Mouse (Mus musculus) cerebellum, adult (tissue): ENCODE measurements around the gene Tbc1d9b.

Experiments used
- ATAC-seq: cut with Nextera tagmentation; 2 replicates; pipeline ENCODE4 v1.9.2; 2017; ENCODE audit warnings: mild to moderate bottlenecking, moderate library complexity, mixed read lengths; ENCODE audit not compliant: insufficient number of reproducible peaks, low FRiP score, low TSS enrichment

Tbc1d9b gene

DNA sequence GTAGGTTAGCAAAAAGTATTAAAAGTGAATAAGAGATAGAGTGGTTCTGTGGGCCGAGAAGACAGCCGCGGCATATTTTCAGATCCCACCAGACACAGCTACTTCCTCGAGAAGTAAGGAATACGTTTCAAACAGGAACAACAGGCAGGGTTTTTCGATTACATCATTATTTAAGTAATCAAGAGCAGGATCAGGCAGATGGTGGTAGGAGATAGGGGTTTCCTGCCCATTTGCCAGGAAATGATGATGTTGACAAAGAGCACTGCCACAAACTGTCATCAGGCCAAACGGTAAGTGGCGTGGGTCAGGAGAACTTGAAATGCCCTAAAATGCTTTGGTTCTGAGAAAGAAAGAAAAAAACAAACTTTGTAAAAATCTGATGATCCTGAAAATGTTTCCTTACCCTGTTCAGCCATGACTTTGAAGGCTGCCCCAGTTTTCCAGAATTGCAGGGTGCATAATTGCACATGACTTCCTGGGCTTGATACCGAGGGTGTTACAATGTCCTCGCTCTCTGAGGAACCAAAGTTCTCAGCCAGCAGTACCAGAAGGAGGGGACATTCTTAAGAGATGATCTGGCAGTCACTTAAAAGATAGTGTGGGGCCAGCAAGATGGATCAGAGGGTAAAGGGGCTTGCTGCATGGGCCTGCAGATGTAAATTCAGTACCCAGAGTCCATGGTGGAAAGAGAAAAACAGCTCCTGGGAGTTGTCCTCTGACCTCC, 3.1 kb downstream of the Tbc1d9b start:
- no peak for ATAC-seq

DNA sequence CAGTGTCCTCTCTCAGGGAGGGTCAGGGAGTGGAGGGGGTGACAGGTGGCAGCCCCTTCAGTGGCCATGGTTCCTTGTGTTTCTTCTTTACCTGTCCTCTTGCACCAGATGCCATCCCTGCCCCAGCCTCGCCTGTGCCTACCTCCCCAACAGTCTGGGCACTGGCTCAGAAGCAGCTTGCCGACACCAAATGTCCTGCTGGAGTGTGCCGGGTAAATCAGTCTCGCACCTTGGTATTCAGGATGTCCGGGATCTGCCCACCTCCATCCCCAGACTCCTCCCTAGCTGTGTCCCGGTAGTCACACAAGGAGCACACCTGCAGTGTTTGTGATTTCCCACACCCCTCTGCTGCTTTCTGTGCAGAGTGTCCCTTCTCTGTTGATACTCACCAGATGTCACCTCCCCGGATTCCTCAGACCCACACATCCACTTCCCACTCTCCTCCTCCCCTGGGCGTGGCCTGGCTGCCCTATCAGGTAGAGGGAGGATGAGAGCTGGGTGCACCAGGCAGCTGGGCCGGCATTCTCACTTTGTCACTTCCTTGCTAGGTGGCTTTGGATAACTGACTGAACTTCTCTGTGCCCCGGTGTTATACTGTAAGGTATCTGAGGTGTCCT, 7.1 kb downstream of the Tbc1d9b start:
- peak; percentile 76; the same call in 1 of the 2 replicates for ATAC-seq

DNA sequence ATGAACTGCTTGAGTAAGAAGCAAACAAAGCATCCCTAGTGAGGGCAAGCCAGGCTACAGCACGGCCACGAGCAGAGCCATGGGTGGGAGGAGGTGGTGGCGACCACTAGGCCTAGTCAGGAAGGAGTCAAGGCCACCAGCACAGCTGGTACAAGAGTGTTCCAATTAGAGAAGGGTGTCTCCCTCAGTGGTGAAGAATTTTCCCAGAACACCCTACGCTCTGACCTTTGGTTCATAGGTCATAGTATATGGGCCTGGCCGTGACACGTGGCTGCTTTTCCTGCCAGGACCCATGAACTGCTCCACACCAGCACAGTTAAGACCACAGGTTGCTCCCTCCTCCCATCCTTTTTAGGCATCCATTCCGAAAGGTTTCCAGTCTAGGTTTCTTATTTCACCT, 8.4 kb downstream of the Tbc1d9b start:
- ATAC-seq: no peak

DNA sequence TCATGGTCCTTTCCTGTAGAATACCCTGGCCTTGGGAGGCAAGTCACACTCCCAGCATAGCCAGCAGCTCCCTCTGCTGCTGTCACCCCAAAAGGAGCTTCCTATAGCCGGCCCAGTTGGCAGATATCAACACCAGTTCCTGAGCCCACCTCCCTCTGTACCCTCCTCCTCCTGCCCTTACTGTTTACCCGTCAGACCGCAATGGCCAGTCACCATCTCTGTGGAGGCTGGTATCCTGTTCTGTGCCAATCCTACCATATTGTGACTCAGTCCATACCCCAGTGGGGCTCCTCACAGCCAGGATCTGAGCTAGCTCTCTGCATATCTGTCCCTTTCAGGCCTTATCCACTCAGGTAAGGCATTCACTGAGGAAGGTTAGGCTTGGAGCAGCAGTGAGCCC, 14.3 kb downstream of the Tbc1d9b start:
- peak; percentile 73; the same call in 1 of the 2 replicates for ATAC-seq

DNA sequence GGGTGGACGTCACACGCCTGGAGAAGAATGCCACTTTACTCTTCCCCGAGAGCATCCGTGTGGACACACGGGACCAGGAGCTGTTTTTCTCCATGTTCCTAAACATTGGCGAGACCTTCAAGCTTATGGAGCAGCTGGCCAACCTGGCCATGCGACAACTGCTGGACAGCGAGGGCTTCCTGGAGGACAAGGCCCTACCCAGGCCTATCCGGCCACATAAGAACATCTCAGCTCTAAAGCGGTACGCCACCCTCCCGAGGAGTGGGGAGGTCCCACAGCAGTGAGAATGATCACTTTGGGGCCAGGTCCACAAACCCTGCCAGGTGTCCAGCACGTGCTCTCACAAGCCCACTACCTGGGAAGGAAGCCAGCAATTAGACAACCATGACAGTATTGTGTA, 14.9 kb downstream of the Tbc1d9b start:
- ATAC-seq: no peak

DNA sequence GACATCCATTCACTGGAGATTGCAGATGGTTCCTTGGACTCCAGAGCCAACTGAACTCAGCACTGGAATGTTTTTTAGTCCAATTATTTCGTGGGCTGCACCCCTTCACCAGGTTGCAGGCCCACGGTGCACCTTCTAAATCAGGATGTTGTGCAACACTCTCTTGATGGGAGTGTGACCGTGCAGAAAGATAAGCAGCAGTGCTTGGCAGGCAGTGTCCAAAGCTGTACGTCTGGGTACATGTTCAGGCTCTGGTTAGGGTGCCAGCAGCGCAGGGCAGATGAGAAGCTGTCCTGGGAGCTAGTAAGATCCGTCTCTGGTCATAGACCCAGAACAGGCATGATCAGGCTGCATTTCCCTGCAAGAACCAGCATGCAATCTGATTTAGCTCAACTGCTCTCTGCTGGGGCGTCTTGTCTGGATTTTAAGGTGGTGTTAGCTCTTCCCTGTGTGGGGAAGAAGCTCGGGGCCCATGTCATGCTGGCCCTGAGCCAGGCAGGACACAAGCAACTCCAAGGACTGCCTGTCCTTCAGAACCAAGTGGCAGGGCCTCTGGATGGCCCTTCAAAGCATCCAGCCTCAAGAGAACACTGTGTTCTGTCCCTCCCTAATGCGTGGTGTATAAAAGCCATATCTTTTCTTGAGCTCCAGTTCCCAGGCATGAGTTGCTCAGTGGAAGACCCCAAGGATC, 16.2 kb downstream of the Tbc1d9b start:
- no peak for ATAC-seq

DNA sequence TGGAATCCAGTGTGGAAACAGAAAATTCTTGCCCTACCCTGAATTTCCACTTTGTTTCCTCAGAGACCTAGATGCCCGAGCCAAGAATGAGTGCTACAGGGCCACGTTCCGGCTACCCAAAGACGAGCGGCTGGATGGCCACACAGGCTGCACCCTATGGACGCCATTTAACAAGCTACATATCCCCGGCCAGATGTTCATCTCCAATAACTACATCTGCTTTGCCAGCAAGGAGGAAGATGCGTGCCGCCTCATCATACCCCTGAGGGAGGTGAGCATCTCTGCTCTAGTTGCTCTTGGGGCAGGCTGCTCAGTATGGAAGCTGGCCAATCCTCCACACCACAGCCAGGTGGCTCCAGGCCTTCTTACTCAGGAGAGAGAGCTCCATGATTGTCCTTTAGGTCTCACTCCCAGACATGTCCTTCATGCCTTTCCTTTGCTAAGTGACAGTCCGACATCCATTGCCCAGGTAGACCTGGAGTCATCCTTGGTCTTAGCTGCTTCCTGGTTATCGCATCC, 16.8 kb downstream of the Tbc1d9b start:
- ATAC-seq: no peak

DNA sequence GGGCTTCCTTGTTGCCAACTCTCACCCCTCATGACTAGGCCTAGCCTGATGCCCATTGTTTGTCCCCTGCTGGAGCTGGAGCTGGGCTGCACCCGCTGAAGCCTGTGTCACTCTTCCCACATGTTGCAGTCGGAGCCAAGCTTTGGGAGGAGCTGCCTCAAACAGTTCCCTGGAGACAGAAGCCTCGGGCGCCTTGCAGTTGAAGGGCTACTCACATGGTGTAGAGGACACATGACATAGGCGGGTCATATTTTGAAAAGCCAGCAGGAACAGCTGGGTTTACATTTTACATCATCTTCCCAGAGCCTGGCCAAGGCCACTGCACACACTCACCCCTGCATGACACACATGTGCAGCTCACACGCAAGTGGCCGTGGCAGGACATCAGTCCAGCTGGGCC, 18.0 kb downstream of the Tbc1d9b start:
- no peak for ATAC-seq

DNA sequence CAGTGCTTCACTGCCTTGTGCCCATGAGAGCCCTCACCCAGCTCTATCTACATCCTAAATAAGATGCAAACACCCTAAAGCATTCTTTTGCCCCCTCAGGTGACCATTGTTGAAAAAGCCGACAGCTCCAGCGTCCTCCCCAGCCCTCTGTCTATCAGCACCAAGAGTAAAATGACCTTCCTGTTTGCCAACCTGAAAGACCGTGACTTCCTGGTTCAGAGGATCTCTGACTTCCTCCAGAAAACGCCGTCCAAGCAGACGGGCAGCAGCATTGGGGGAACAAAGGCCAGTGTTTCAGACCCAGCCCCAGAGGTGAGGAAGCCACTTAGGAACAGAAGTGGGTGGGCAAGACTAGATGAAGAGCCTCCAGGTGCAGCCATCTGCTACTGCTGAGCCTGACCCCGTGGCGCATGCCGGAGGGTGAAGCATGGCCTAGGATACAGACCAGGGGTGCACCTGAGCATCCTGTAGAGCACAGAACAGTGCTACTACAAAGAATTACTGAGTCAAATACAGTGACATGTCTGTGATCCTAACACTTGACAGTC, 18.5 kb downstream of the Tbc1d9b start:
- ATAC-seq: no peak

DNA sequence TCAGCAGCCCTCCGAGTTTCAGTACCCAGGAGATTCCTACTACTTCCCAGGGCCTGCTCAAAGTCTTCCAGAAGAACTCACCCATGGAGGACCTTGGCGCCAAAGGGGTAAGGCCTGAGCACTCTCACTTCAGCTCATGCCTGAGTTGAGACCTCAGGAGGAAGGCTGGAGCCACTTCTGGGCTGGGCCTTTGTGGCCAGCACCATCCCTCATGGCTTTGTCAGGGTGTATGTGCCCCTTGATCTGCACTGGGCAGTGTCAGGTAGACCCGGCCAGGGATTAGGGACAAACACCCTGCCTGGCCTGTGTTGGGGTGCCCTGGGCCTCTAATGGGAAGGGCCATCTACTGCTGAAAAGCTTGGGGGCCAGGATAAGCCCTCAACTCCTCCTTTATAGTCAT, 20.2 kb downstream of the Tbc1d9b start:
- ATAC-seq: no peak

DNA sequence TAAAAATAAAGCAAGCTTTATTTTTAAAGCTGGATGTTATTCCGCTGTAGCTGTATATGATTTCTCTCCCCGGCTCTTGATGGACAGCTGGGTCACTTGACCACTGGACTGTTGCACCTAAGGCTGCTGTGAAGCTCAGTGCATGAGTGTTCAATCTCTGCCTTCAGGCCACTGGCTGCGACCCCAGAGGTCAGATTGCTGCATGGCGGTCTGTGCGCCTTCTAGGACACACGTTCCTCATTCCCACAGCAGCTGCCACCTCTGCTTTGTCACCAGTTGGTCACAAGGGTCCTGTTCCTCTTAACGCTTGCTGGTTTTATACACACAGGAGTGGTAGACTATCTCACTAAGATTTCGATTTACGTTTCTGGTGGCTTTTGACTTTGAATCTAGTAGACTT, 23.0 kb downstream of the Tbc1d9b start:
- ATAC-seq: no peak

DNA sequence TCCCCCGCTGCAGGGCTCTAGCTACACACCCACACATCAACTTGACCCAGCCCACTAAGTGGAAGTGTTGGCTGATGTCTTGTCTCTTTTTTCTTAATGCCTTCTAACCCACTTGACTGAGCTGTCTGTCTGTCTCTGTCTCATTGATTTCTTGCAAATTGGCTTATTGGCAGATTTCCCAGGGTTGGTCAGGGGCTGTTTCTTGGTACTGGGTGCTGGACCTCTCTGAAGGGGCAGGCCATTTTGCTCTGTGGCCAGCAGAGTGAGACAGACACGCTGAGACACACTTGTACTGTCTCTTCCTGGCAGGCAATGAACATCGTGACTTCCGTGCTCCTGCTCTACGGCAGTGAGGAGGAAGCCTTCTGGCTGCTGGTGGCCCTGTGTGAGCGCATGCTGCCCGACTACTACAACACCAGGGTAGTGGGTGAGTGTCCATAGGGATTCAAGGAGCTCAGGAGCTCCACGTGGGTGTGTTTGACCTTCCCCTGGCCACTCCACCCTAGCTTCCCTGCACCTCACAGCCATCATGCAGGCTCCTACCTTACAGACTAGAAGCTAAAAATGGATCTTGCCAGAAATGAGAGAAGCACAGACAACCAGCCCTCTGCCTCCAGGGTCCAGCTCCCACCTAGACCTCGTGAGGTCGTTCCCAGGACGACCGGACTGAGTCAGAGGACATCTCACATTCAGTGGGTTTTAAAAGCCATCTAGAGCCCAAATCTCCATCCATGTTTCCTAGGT, 23.8 kb downstream of the Tbc1d9b start:
- no peak for ATAC-seq

DNA sequence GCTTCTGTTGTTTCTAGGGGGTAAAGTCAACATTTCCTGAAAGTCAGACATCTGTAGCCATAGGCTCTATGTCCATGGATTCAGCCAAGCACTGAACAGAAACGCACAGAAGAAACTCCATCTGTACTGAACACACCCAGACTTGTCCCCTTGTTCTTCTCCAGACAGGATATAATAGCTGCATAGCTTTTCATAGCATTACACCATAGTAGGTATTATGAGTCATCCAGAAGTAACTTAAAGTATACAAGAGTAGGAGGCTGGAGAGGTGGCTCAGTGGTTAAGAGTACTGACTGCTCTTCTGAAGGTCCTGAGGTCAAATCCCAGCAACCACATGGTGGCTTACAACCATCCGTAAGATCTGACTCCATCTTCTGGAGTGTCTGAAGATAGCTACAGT, 24.6 kb downstream of the Tbc1d9b start:
- no peak for ATAC-seq

DNA sequence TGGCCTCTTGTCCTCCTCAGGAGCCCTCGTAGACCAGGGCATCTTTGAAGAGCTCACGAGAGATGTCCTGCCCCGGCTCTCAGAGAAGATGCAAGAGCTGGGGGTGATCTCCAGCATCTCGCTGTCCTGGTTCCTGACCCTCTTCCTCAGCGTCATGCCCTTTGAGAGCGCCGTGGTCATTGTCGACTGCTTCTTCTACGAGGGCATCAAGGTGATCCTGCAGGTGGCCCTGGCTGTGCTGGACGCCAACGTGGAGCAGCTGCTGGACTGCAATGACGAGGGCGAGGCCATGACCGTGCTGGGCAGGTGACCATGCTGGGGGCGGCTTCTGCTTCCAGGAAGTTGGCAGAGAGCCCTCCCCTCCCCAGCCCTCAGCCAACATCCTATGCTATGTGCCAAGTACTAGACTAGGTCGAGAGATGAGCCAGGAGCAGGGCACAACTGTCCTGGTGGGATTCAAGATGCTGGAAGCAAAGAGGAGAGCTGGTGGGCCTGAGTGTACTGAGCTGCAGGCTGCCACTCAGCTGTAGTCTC, 25.6 kb downstream of the Tbc1d9b start:
- ATAC-seq: no peak

DNA sequence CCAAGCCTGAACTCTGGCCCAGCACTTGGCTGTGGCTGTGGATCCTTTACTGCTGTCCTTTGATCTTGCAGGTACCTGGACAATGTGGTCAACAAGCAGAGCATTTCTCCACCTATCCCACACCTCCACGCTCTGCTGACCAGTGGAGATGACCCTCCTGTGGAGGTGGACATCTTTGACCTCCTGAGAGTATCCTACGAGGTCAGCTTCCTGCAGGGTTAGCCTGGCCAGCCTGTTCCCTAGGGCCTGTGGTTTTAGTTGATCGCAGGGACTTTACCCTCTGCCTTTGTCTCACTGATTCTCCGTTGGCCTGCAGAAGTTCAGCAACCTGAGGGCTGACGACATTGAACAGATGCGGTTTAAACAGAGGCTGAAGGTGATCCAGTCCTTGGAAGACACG, 27.1 kb downstream of the Tbc1d9b start:
- no peak for ATAC-seq

DNA sequence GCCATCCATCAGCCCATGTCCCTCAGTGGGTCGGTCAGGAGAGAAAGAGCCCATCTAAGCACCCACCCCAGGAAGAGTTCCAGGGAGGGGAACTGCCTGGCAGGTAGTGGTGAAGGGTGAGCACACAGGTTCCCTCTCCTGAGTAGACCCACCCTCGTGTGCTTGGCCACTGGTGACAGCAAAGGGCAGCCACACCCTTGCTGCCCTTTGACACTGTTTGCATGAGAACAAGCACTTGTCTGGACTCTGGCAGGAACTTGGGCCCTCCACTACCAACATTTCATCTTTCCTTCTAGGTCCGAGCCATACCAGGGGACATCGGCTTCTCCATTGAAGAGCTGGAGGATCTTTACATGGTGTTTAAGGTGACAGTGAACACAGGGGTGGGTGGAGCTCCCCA, 28.2 kb downstream of the Tbc1d9b start:
- no peak for ATAC-seq

DNA sequence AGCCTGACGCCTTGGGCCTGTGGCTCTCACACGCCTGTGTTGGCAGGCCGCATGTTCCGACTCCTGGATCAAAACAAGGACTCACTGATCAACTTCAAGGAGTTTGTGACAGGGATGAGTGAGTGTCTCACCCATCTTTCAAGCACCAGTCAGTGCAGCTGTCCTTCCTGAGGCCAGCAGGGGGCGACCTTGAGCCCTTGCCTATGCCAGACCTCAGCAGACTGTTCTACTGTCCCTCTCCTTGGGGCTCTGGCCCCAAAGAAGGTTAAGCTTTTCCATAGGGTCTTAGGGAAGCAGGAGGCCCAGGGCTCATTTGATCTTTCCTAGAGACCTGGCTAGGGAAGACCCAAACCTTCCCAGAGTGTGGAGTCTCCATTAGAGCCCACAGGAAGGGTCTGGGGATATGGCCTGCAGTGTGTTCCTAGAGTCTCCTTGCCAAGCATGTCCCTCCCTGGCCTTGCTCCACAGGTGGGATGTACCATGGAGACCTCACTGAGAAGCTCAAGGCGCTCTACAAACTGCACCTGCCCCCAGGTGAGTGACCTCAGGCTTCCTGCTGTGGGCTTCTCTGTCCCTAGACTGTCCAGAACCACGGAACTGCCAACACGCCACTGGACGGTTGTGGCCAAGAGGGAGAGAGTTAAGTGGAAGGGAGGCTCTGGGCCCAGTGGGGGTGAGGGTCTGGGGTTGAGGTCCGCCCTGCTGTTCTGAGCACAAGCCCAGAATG, 30.5 kb downstream of the Tbc1d9b start:
- ATAC-seq: 0 out of 2 replicates have a peak, but pooled peaks have one; percentile 43

DNA sequence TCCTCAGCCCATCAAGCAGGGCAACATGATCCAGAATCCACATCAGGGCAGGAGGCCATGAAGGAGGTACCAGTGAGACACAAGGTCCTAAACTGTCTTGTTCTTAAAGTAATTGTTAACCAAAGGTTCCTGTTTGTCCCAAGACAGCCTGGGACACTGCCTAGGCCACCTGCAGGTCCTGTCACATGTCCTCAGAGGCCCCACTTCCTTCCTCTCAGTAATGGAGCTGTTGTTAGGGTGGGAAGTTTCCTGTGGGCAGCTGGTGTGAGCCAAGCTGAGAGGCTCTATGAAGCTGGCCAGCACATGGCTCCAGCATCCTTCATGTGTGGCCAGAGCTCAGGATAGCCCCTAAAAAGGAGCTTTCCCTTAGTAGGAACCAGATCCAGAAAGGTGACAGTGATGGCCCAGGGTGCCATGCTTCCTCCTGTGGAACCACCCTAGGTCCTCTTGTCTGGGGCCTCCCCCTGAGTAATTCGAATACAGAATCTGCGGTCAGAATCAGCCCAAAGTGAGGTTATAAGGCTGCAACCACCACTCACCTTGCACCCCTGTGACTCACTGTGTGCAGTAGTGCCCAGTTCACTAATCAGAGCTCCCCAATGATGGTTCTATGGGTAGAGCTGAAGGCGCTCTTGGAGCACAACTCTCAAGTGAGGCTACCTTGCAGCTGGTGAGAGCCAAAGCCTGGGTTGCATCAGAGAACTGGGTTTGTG, 31.3 kb downstream of the Tbc1d9b start:
- ATAC-seq: no peak

DNA sequence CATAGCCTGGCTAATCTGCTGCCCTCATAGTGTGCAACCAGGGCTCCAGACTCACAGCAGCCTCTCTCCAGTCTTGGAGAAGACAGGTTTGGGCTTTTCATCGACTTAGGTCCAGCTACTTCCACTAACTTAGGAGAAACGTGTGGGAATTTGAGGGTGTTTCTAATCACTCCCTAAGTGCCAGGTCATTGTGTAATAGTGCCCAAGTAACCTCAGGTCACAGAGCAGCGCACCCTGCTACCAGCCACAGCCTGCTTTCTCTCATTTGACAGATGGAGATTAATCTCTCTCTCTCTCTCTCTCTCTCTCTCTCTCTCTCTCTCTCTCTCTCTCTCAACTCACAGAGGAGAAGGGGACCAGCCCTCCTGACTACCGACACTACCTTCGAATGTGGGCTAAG, 37.2 kb downstream of the Tbc1d9b start:
- ATAC-seq: no peak
